In the genomic region with DNA sequence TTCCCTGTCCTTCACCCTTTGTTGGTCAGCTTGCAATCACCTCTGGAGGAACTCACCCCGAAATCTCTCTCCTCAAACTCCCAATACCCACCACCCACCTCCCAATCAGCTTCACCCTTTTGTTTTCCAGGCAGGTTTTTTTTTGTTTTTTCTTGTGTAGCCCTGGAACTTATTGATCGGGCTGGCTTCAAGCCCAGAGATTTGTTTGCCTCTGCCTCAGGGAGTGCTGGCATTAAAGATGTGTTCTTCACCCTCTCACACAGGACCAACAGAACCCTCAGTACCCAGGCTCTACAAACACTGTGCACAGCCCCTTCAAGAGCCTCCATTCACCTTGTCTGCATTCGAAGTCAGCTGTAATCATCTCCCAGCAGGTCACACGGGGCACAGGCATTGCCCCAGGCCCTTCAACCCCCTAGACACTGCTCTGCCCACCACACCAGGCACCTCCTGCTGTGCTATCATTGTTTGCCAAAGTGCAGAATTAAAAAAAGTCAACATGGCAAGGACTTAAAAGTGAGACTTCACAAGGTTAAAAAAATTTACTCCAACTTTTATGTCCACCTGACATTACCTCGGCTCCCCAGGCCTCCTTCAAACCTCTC, we compare ENCODE assay signal across 8 mouse cellular contexts. TPM values are rescaled to one million over a fixed set of nuclear protein-coding genes. Genes with fewer than 3 reads are reported as not detected.
DNase-seq lines count a peak whose midpoint lies in the region; ATAC-seq and TF ChIP-seq lines count a peak whose summit lies in the region.

No protein-coding gene starts in this region.

- TF ChIP-seq CTCF in lung, adult 2 months (IDR thresholded peaks at IDR 0.05; ENCODE audit: insufficient read depth, low read length) = no peak
- no peak for TF ChIP-seq CTCF in small intestine, adult 2 months (IDR thresholded peaks at IDR 0.05; ENCODE audit: extremely low read depth, insufficient read length, insufficient replicate concordance, low read depth, low read length)

- H3K9ac ChIP-seq in lung, embryonic 16.5 days (ENCODE audit: low read length) = peak overlapping the region; percentile 99

- peak overlapping the region; percentile 99 for H3K4me2 ChIP-seq in lung, embryonic 16.5 days (ENCODE audit: low read depth, low read length)

- peak overlapping the region; percentile 95 for H3K4me3 ChIP-seq in lung, embryonic 16.5 days (ENCODE audit: low read length)
- no peak overlapping the region for H3K4me3 ChIP-seq in lung, adult 2 months (replicated peaks; ENCODE audit: extremely low read depth, low read depth, low read length)
- H3K4me3 ChIP-seq in forebrain, embryonic 10.5 days = peak overlapping the region; percentile 71
- H3K4me3 ChIP-seq in limb, embryonic 10.5 days = peak overlapping the region; percentile 99
- H3K4me3 ChIP-seq in small intestine, adult 2 months (ENCODE audit: low read depth, low read length) = peak overlapping the region; percentile 82

- H3K27ac ChIP-seq in lung, embryonic 16.5 days (ENCODE audit: low read length) = peak overlapping the region; percentile 24; the same call in 1 of the 2 replicates
- peak overlapping the region; percentile 95 for H3K27ac ChIP-seq in forebrain, embryonic 10.5 days
- peak overlapping the region; percentile 98 for H3K27ac ChIP-seq in limb, embryonic 10.5 days
- no peak overlapping the region for H3K27ac ChIP-seq in small intestine, adult 2 months (ENCODE audit: insufficient read depth, low read depth, low read length)

- no peak for ATAC-seq in lung, embryonic 16.5 days (ENCODE audit: low read depth)
- no peak for ATAC-seq in megakaryocyte progenitor cell, adult 5-6 weeks (replicated peaks; ENCODE audit: poor library complexity)

- no peaks in the 10 kb centered on the region for H3K27me3 ChIP-seq in lung, embryonic 16.5 days (ENCODE audit: control insufficient read depth, insufficient read depth, low read depth, low read length)
- no peaks in the 10 kb centered on the region for H3K27me3 ChIP-seq in forebrain, embryonic 10.5 days (ENCODE audit: poor library complexity, severe bottlenecking)
- H3K27me3 ChIP-seq in limb, embryonic 10.5 days (ENCODE audit: low read depth, poor library complexity, severe bottlenecking) = no peaks in the 10 kb centered on the region
- H3K27me3 ChIP-seq in small intestine, adult 2 months (ENCODE audit: control insufficient read depth, insufficient read depth, low read length) = no peaks in the 10 kb centered on the region

- peaks cover 44% of the 10 kb centered on the region for H3K4me1 ChIP-seq in lung, embryonic 16.5 days (replicated peaks; ENCODE audit: control insufficient read depth, insufficient read depth, low read length)
- H3K4me1 ChIP-seq in lung, adult 2 months (ENCODE audit: control insufficient read depth, insufficient read depth, low read length) = peaks cover 20% of the 10 kb centered on the region
- H3K4me1 ChIP-seq in forebrain, embryonic 10.5 days = peaks cover 65% of the 10 kb centered on the region
- peaks cover 66% of the 10 kb centered on the region for H3K4me1 ChIP-seq in limb, embryonic 10.5 days
- peaks cover 28% of the 10 kb centered on the region for H3K4me1 ChIP-seq in small intestine, adult 2 months (ENCODE audit: control insufficient read depth, insufficient read depth, insufficient read length, low read length)

- 36% methylated on average over 5 of the region's 5 CpGs for WGBS in lung, embryonic 16.5 days
- 34% methylated on average over 5 of the region's 5 CpGs for WGBS in lung, adult 2 months
- 40% methylated on average over 5 of the region's 5 CpGs for WGBS in forebrain, embryonic 10.5 days
- whole genome bisulfite sequencing in limb, embryonic 10.5 days = 46% methylated on average over 5 of the region's 5 CpGs
- 17% methylated on average over 5 of the region's 5 CpGs for WGBS in small intestine, adult 2 months

- no peak for TF ChIP-seq POLR2A in lung, adult 2 months (IDR thresholded peaks at IDR 0.05; ENCODE audit: borderline replicate concordance, extremely low read depth, low read depth, low read length)
- no peak for TF ChIP-seq POLR2A in small intestine, adult 2 months (IDR thresholded peaks at IDR 0.05; ENCODE audit: low read depth, low read length)

- no peaks in the 10 kb centered on the region for H3K9me3 ChIP-seq in lung, embryonic 16.5 days (ENCODE audit: control insufficient read depth, low read length)
- H3K9me3 ChIP-seq in forebrain, embryonic 10.5 days = no peaks in the 10 kb centered on the region
- no peaks in the 10 kb centered on the region for H3K9me3 ChIP-seq in limb, embryonic 10.5 days (replicated peaks)

- no peak for DNase-seq in lung, adult 2 months
- DNase-seq in forebrain, embryonic 10.5 days (ENCODE audit: extremely low spot score, low spot score) = no peak
- DNase-seq in limb, embryonic 10.5 days (ENCODE audit: low spot score) = no peak
- no peak for DNase-seq in cerebellum, postnatal 10 days
- no peak for DNase-seq in gastrocnemius, adult 18-20 months (ENCODE audit: low spot score)

- peaks cover 21% of the 10 kb centered on the region for H3K36me3 ChIP-seq in lung, embryonic 16.5 days (ENCODE audit: control insufficient read depth, insufficient read depth, low read length)
- H3K36me3 ChIP-seq in forebrain, embryonic 10.5 days (replicated peaks) = peaks cover 72% of the 10 kb centered on the region
- peaks cover 69% of the 10 kb centered on the region for H3K36me3 ChIP-seq in limb, embryonic 10.5 days
- peaks cover 24% of the 10 kb centered on the region for H3K36me3 ChIP-seq in small intestine, adult 2 months (ENCODE audit: control insufficient read depth, insufficient read depth, low read length)

RNA-seq across cellular contexts. Expression of gene Vps52, which starts 1.5 kb away (rescaled TPM):
- 49.4 and 50.5 TPM in 2 replicates for polyA plus RNA-seq in lung, embryonic 16.5 days (2015; fragmentation: Nextera tagmentation; extraction: Ambion mirVana)
- polyA plus RNA-seq in lung, adult 2 months (2012; rRNA removed) = 62.8 and 70.3 TPM in 2 replicates
- 49.4 and 51.3 TPM in 2 replicates for polyA plus RNA-seq in forebrain, embryonic 10.5 days (2016; fragmentation: Nextera tagmentation; extraction: Ambion mirVana)
- polyA plus RNA-seq in limb, embryonic 10.5 days (2016; fragmentation: Nextera tagmentation; extraction: Ambion mirVana) = 49.8 and 50.3 TPM in 2 replicates
- polyA plus RNA-seq in small intestine, adult 2 months (2012; rRNA removed) = 28.4 and 52.3 TPM in 2 replicates
- total RNA-seq in megakaryocyte progenitor cell, adult 5-6 weeks (2015) = 16.6 and 19.1 TPM in 2 replicates
- 13.7 and 15.7 TPM in 2 replicates for total RNA-seq in megakaryocyte progenitor cell, adult 5-6 weeks (2017)
- 10 to 100 TPM; 29.6 to 33.5 TPM for total RNA-seq in gastrocnemius, adult 18-20 months (2021)

RNA-seq across cellular contexts. Expression of gene Rps18, which starts 1.7 kb away (rescaled TPM):
- polyA plus RNA-seq in lung, embryonic 16.5 days (2015; fragmentation: Nextera tagmentation; extraction: Ambion mirVana) = 1,739 and 1,825 TPM in 2 replicates
- polyA plus RNA-seq in lung, adult 2 months (2012; rRNA removed) = 260 and 331 TPM in 2 replicates
- polyA plus RNA-seq in forebrain, embryonic 10.5 days (2016; fragmentation: Nextera tagmentation; extraction: Ambion mirVana) = 1,596 and 1,663 TPM in 2 replicates
- polyA plus RNA-seq in limb, embryonic 10.5 days (2016; fragmentation: Nextera tagmentation; extraction: Ambion mirVana) = 1,605 and 1,760 TPM in 2 replicates
- 509 and 766 TPM in 2 replicates for polyA plus RNA-seq in small intestine, adult 2 months (2012; rRNA removed)
- 3,964 and 4,103 TPM in 2 replicates for total RNA-seq in megakaryocyte progenitor cell, adult 5-6 weeks (2015)
- total RNA-seq in megakaryocyte progenitor cell, adult 5-6 weeks (2017) = 1,202 and 1,622 TPM in 2 replicates
- total RNA-seq in gastrocnemius, adult 18-20 months (2021) = 100 to 1,000 TPM; 367 to 381 TPM

RNA-seq across cellular contexts. Expression of gene B3galt4, which starts 2.8 kb away (rescaled TPM):
- polyA plus RNA-seq in lung, embryonic 16.5 days (2015; fragmentation: Nextera tagmentation; extraction: Ambion mirVana) = 5.5 and 5.6 TPM in 2 replicates
- polyA plus RNA-seq in lung, adult 2 months (2012; rRNA removed) = 11.4 and 12.6 TPM in 2 replicates
- 3.3 and 3.7 TPM in 2 replicates for polyA plus RNA-seq in forebrain, embryonic 10.5 days (2016; fragmentation: Nextera tagmentation; extraction: Ambion mirVana)
- 2.9 and 3.9 TPM in 2 replicates for polyA plus RNA-seq in limb, embryonic 10.5 days (2016; fragmentation: Nextera tagmentation; extraction: Ambion mirVana)
- polyA plus RNA-seq in small intestine, adult 2 months (2012; rRNA removed) = 14.8 and 24.6 TPM in 2 replicates
- total RNA-seq in megakaryocyte progenitor cell, adult 5-6 weeks (2015) = 1.1 and 2.7 TPM in 2 replicates
- 5.8 and 7.6 TPM in 2 replicates for total RNA-seq in megakaryocyte progenitor cell, adult 5-6 weeks (2017)
- total RNA-seq in gastrocnemius, adult 18-20 months (2021) = 1 to 10 TPM; 1.5 to 1.7 TPM

RNA-seq across cellular contexts. Expression of gene Wdr46, which starts 13.6 kb away (rescaled TPM):
- polyA plus RNA-seq in lung, embryonic 16.5 days (2015; fragmentation: Nextera tagmentation; extraction: Ambion mirVana) = 20.2 and 20.6 TPM in 2 replicates
- 13.4 and 16.8 TPM in 2 replicates for polyA plus RNA-seq in lung, adult 2 months (2012; rRNA removed)
- 56.1 and 59.6 TPM in 2 replicates for polyA plus RNA-seq in forebrain, embryonic 10.5 days (2016; fragmentation: Nextera tagmentation; extraction: Ambion mirVana)
- polyA plus RNA-seq in limb, embryonic 10.5 days (2016; fragmentation: Nextera tagmentation; extraction: Ambion mirVana) = 61.7 and 78.2 TPM in 2 replicates
- polyA plus RNA-seq in small intestine, adult 2 months (2012; rRNA removed) = 10.0 and 12.4 TPM in 2 replicates
- total RNA-seq in megakaryocyte progenitor cell, adult 5-6 weeks (2015) = 43.7 and 53.1 TPM in 2 replicates
- 64.4 and 65.4 TPM in 2 replicates for total RNA-seq in megakaryocyte progenitor cell, adult 5-6 weeks (2017)
- 1 to 10 TPM; 8.7 to 8.8 TPM for total RNA-seq in gastrocnemius, adult 18-20 months (2021)

RNA-seq across cellular contexts. Expression of gene Pfdn6, which starts 13.9 kb away (rescaled TPM):
- 143 and 151 TPM in 2 replicates for polyA plus RNA-seq in lung, embryonic 16.5 days (2015; fragmentation: Nextera tagmentation; extraction: Ambion mirVana)
- 19.2 and 26.2 TPM in 2 replicates for polyA plus RNA-seq in lung, adult 2 months (2012; rRNA removed)
- 239 and 242 TPM in 2 replicates for polyA plus RNA-seq in forebrain, embryonic 10.5 days (2016; fragmentation: Nextera tagmentation; extraction: Ambion mirVana)
- 212 and 258 TPM in 2 replicates for polyA plus RNA-seq in limb, embryonic 10.5 days (2016; fragmentation: Nextera tagmentation; extraction: Ambion mirVana)
- 9.3 and 19.4 TPM in 2 replicates for polyA plus RNA-seq in small intestine, adult 2 months (2012; rRNA removed)
- 124 and 132 TPM in 2 replicates for total RNA-seq in megakaryocyte progenitor cell, adult 5-6 weeks (2015)
- 144 and 218 TPM in 2 replicates for total RNA-seq in megakaryocyte progenitor cell, adult 5-6 weeks (2017)
- 10 to 100 TPM; 64.8 to 68.8 TPM for total RNA-seq in gastrocnemius, adult 18-20 months (2021)
